Mouse (Mus musculus) lung, postnatal 10 days (tissue): ENCODE measurements around the gene Rpp30.

ENCODE experiments used
- DNase-seq: peaks from one replicate; pipeline ENCODE4 v3.0.0; 2021

Rpp30 gene

DNA sequence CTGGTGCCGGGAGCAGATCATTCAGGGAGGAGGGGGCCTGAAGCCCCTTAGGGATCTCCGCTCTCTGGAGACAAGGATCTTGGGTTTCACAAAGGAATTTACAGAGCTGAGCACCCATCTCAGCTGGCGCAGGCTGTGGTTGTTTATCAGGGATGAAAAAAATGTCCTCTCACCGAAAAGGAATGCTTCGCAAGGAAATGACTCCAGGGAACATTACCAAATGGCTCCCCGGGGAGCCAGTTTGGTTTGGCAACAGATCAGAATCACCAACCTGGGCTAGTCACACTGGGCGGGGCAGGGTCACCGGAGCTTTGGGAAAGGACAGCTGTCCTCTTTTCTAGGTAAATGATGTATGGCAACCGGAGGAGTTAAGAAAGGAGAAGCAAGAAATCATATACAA is 45.7 kb downstream of the Rpp30 start:
- peak; percentile 32 for DNase-seq

DNA sequence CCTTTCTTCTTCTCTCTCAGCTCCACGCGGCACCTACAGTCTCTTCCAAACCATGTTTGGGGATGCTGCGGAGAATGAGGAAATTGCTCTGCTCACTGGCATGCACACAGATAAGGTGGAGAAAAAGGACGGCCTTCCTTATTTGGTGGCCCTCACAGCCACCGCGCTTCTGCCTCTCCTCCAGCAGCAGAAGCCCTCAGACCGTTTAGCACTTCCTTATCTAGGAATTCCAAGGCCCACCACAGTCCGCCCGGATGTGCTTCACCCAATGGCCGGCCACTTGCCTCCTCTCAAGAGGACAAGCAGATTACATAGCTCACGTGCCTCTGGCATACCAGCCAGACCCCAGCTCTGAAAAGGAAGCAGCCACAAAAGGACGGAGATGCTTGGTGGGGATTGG is 46.1 kb downstream of the Rpp30 start:
- DNase-seq, result peak; percentile 29

DNA sequence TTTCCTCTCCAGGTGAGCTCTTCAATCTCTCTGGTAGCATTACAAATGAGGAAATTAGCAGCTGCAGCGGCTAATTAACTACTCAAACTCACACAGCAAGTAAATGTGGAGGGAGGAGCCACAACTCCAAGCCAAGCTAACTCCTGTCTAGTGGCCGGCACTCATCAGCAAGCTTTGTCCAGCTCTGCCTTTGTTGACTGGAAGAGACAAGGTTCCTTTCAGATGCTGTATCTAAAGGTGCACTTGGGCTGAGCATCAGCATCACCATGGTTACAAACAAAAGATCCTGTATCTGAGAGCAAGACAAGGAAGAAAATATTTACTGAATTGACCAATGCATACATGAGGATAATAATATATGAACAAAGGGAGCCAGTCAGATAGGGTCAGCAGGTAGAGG is 46.7 kb downstream of the Rpp30 start:
- DNase-seq, result no peak

DNA sequence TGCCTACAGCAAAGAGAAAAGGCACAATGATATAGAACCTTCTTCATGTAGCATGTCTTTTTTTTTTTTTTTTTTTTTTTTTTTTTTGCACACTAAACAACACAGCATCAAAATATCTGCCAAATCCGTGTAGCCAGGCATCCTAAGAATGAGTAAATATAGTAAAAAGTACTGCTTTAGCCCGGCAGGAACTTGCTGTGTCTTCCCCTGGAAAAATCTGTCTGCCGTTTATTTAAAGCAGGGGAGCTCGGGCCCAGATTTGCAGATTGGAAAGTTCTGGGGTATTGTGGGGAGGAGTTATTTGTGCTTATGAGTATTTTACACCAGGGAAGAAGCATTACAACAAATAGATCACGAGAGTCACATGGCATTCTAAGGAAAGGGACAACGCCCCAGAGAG is 48.5 kb downstream of the Rpp30 start:
- no peak for DNase-seq

DNA sequence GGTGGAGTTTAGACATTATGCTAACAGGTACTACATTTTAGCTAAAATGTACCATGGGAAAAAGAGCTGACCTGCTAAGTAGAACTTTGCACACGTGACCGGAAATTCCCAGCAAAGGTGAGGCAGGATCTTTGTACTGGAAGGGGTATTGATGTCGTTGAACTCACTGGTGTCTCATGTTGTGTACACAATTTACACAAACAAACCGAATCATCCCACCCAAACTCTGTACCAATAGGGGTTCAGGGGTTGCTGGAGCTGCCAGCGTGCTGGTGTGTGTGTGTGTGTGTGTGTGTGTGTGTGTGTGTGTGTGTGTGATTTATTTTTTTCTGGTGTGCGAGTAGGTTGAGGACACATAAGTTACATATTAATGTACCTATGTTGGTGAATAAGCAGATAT is 49.5 kb downstream of the Rpp30 start:
- no peak for DNase-seq

DNA sequence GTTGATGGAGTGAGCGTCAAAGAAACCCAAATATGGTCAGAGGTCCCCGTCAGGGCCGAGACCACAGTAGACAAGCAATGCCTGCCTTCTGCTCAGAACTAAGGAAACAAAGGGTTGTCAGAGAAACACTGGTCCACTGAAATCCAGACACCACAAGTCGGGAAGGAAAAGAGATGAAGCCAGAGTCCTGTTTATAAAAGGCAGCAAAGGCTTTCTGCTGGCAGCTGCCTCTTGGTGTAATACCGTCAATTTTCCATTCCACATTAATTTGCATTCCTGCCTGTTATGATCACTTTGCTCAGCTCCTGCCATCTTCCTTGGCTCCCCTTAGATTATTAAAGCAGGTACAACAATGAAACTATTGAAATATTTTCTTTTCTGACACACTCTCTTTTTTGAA is 50.2 kb downstream of the Rpp30 start:
- DNase-seq, result peak; percentile 18

DNA sequence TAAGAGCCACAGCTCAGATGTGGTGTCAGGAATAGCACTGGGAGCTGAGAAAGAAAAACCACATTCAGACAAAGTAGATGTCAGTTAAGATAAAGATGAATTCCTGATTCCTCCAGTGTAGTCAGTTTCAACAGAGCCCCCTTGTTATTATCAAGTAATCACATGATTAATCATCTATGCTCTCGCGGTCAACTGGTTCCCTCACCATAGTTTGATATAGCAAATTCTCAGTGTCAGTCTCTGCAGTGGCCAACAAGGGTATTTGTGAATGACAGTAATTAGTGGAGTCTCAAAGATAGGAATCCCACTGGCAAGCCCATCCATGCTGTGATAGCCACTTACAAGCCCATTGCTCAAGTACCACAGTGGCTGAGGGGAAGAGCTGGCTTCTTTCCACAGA is 60.1 kb downstream of the Rpp30 start:
- DNase-seq, result no peak

DNA sequence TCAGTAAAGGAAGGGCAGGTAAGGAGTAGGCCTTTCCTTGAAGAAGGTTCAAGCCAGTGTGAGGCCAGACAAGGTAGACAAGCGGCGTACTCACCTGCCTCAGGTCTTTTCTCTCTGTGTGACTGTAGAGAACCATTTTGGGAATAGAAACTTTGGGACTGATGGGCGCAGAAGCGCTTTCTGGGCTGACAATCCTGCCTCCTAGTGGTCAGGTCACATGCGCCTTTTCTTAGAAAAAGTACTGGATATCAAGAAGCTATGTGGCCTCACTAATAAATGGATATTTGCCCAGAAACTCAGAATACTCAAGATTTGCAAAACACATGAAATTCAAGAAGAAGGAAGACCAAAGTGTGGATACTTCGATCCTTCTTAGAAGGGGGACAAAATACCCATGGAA is 65.1 kb downstream of the Rpp30 start:
- no peak for DNase-seq

DNA sequence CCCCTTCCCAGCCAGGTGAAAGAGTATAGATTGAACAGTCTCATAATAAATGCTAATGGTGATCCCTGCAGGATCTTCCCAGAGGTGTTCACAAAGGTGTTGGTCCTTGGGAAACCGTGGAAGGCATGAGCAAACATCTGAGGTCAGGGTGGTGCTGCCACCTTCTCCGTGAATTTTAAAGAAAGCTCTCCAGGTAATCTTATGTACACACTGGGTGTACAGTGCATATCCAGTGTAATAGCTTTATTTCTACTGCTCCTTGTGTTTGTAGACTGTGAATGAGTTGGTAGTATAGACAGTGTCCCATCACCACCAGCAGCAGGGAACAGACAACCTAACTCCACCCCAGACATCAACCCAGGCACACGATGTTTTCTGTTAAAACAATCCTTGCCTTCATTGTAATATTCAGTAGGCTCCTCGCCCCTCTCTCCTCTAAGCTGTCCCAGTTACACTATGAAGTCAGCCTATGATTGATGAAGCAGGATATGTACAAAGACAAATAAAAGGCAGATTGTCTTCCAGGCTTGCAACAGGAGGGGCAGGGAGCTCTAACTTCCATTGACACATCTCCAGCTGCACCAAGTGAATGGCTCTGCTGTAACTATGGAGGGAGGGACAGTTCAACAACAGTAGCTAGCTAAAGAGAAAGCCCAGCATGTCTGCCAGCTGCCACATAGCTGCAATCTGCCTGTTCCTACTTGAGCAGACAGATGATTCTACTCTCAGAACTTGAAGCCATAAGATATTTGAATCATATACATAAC is 66.9 kb downstream of the Rpp30 start:
- peak; percentile 18 for DNase-seq
